15 mouse cellular contexts compared by ENCODE assay signal in the genomic region with DNA sequence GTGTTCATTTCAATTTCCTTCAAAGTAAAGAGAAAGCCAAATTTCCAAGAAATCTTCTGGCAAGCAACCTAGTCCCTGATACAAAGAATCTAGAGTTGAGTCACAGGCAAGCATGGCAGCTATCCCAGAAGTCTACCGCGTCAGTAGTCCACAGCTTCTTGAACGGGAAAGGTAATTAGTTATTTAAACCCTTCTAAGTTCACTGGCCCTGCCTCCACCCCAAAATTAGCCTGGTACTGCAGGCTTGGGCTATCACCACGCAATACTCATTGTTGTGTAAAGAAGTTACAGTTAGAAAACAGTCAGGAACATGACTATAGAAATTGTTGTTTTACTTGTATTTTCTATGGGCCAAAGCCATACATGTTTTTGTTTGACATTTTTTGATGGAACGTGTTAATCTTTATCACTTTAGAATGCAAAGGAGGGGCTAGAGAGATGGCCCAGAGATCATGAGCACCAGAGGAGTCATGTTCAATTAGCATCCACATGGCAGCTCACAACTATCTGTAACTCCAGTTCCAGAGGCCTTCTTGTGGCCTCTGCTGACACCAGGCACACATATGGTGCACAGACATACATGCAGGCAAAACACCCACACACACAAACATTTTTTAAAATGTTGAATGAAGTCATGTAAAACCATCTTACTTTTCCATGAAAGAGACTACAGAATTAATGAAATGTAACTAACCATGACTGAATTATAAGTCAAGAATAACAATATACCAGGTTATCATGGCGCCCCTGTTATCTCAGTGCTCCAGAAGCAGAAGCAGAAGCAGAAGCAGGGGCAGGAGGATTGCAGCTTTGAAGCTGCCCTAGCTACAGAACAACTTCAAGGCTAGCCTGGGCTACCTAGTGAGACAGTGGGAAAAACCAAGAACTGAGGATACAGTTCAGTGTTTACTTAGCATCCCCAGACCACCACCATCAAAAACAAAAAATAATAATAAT. TPM values are rescaled to one million over a fixed set of nuclear protein-coding genes. Genes with fewer than 3 reads are reported as not detected.
DNase-seq lines count a peak whose midpoint lies in the region; ATAC-seq and TF ChIP-seq lines count a peak whose summit lies in the region.
"Had no signal": no experiment of that assay in that cellular context is flagged by ENCODE, and none has a peak within 500 bp of the region (broad histone marks: within the 10 kb centered on the region; RNA-seq: fewer than 3 reads in every experiment).

No protein-coding gene starts in this region.

- H3K4me1 ChIP-seq in midbrain, embryonic 11.5 days (ENCODE audit: control insufficient read depth, insufficient read depth, low read length): no peaks in the 10 kb centered on the region; the same call in 1 of the 2 replicates
- peaks cover 10% of the 10 kb centered on the region; the same call in 1 of the 2 replicates for H3K4me1 ChIP-seq in midbrain, embryonic 10.5 days
- H3K4me1 ChIP-seq in midbrain, embryonic 16.5 days (ENCODE audit: control insufficient read depth, insufficient read depth, low read length): no peaks in the 10 kb centered on the region
- H3K4me1 ChIP-seq in embryonic facial prominence, embryonic 10.5 days: peaks cover 23% of the 10 kb centered on the region
- H3K4me1 ChIP-seq: heart, embryonic 12.5 days; midbrain, embryonic 12.5 days had no signal

- H3K9me3 ChIP-seq in midbrain, embryonic 11.5 days (ENCODE audit: control insufficient read depth, low read length): no peaks in the 10 kb centered on the region
- H3K9me3 ChIP-seq in midbrain, embryonic 10.5 days (replicated peaks): no peaks in the 10 kb centered on the region
- H3K9me3 ChIP-seq in midbrain, embryonic 16.5 days (replicated peaks; ENCODE audit: control insufficient read depth, low read length, poor library complexity, severe bottlenecking): no peaks in the 10 kb centered on the region
- no peaks in the 10 kb centered on the region for H3K9me3 ChIP-seq in embryonic facial prominence, embryonic 10.5 days
- H3K9me3 ChIP-seq: heart, embryonic 12.5 days; midbrain, embryonic 12.5 days had no signal

- 93% methylated on average over 6 of the region's 6 CpGs for WGBS in midbrain, embryonic 11.5 days
- WGBS in midbrain, embryonic 10.5 days: 94% methylated on average over 6 of the region's 6 CpGs
- 75% methylated on average over 6 of the region's 6 CpGs for WGBS in midbrain, embryonic 16.5 days
- WGBS in embryonic facial prominence, embryonic 10.5 days: 88% methylated on average over 6 of the region's 6 CpGs

- H3K27ac ChIP-seq in gastrocnemius, adult 2 months: peak overlapping the region; percentile 57; the same call in 1 of the 2 replicates
- no peak overlapping the region for H3K27ac ChIP-seq in midbrain, embryonic 11.5 days (ENCODE audit: low read depth, low read length)
- H3K27ac ChIP-seq in midbrain, embryonic 10.5 days (replicated peaks): no peak overlapping the region
- 0 out of 2 replicates have a peak overlapping the region, but pooled peaks have one; percentile 5 for H3K27ac ChIP-seq in midbrain, embryonic 16.5 days (ENCODE audit: low read length)
- no peak overlapping the region for H3K27ac ChIP-seq in embryonic facial prominence, embryonic 10.5 days (replicated peaks)
- H3K27ac ChIP-seq: midbrain, embryonic 12.5 days; stomach, postnatal 0 days had no signal

- intact Hi-C loops in gastrocnemius, adult 2 months (cut with DNase I): no loop called here

- no peak for ATAC-seq in midbrain, embryonic 11.5 days (ENCODE audit: low FRiP score)
- 0 out of 2 replicates have a peak, but pooled peaks have one; percentile 19 for ATAC-seq in midbrain, embryonic 16.5 days
- ATAC-seq: activated CD4-positive, CD25-positive, alpha-beta regulatory T cell, adult 4 months had no signal

- H3K36me3 ChIP-seq in midbrain, embryonic 11.5 days (ENCODE audit: control insufficient read depth, insufficient read depth, low read length): peaks cover 5% of the 10 kb centered on the region; the same call in 1 of the 2 replicates
- H3K36me3 ChIP-seq in midbrain, embryonic 10.5 days: peaks cover 73% of the 10 kb centered on the region
- H3K36me3 ChIP-seq in midbrain, embryonic 16.5 days (ENCODE audit: control insufficient read depth, insufficient read depth, low read length): no peaks in the 10 kb centered on the region; the same call in 1 of the 2 replicates
- H3K36me3 ChIP-seq in embryonic facial prominence, embryonic 10.5 days (replicated peaks): peaks cover 74% of the 10 kb centered on the region

- no peak overlapping the region for H3K4me3 ChIP-seq in gastrocnemius, adult 2 months
- no peak overlapping the region for H3K4me3 ChIP-seq in midbrain, embryonic 11.5 days (ENCODE audit: low read depth, low read length)
- H3K4me3 ChIP-seq in midbrain, embryonic 10.5 days: no peak overlapping the region
- H3K4me3 ChIP-seq in midbrain, embryonic 16.5 days (ENCODE audit: low read depth, low read length): no peak overlapping the region
- H3K4me3 ChIP-seq in embryonic facial prominence, embryonic 10.5 days: no peak overlapping the region
- H3K4me3 ChIP-seq: heart, embryonic 12.5 days; midbrain, embryonic 12.5 days had no signal

- no peak overlapping the region for H3K9ac ChIP-seq in midbrain, embryonic 11.5 days (ENCODE audit: low read length)
- no peak overlapping the region for H3K9ac ChIP-seq in midbrain, embryonic 16.5 days (ENCODE audit: low read depth, low read length)
- H3K9ac ChIP-seq: heart, embryonic 12.5 days; midbrain, embryonic 12.5 days had no signal

- H3K4me2 ChIP-seq in midbrain, embryonic 11.5 days: no peak overlapping the region
- no peak overlapping the region for H3K4me2 ChIP-seq in midbrain, embryonic 16.5 days (ENCODE audit: low read length)
- H3K4me2 ChIP-seq: heart, embryonic 12.5 days; midbrain, embryonic 12.5 days had no signal

- H3K27me3 ChIP-seq in midbrain, embryonic 11.5 days (ENCODE audit: control insufficient read depth, insufficient read depth, low read length): no peaks in the 10 kb centered on the region
- H3K27me3 ChIP-seq in midbrain, embryonic 10.5 days (ENCODE audit: low read depth, poor library complexity, severe bottlenecking): no peaks in the 10 kb centered on the region
- H3K27me3 ChIP-seq in midbrain, embryonic 16.5 days (ENCODE audit: control insufficient read depth, insufficient read depth, low read depth, low read length): no peaks in the 10 kb centered on the region
- no peaks in the 10 kb centered on the region for H3K27me3 ChIP-seq in embryonic facial prominence, embryonic 10.5 days (replicated peaks; ENCODE audit: low read depth, poor library complexity, severe bottlenecking)
- H3K27me3 ChIP-seq: CH12.LX; heart, embryonic 12.5 days; midbrain, embryonic 12.5 days had no signal

- DNase-seq in gastrocnemius, adult 2 months: no peak
- no peak for DNase-seq in gastrocnemius, adult 8-10 months (ENCODE audit: low spot score in 2 of 2)
- DNase-seq in midbrain, embryonic 11.5 days (ENCODE audit: low spot score, missing footprints): peak; percentile 26
- no peak for DNase-seq in midbrain, embryonic 10.5 days (ENCODE audit: low spot score)
- DNase-seq in adrenal gland, postnatal 14 days: peak; percentile 34
- DNase-seq in cerebellum, postnatal 25 days: no peak
- no peak for DNase-seq in embryonic facial prominence, embryonic 10.5 days (ENCODE audit: low spot score)
- DNase-seq: cerebellum, adult 9-11 months; kidney, adult 11 months had no signal

- TF ChIP-seq CTCF in gastrocnemius, adult 2 months (IDR thresholded peaks at IDR 0.05): no peak

RNA-seq across cellular contexts. Expression of a gene that starts 57.0 kb away (rescaled TPM):
- 1 to 10 TPM; 4.8 to 5.5 TPM for total RNA-seq in gastrocnemius, adult 2 months (2021)
- total RNA-seq in gastrocnemius, adult 8-10 months (2022): 1 to 10 TPM; 2.2 to 6.9 (median 4.5) TPM
- 25.4 and 29.3 TPM in 2 replicates for polyA plus RNA-seq in midbrain, embryonic 11.5 days (2014; fragmentation: Nextera tagmentation; extraction: Ambion mirVana)
- 21.0 and 22.6 TPM in 2 replicates for polyA plus RNA-seq in midbrain, embryonic 10.5 days (2016; fragmentation: Nextera tagmentation; extraction: Ambion mirVana)
- total RNA-seq in adrenal gland, postnatal 14 days (2021): 30.7 and 41.3 TPM in 2 replicates
- polyA plus RNA-seq in midbrain, embryonic 16.5 days (2015; fragmentation: Nextera tagmentation; extraction: Ambion mirVana): 14.2 and 19.5 TPM in 2 replicates
- polyA plus RNA-seq in embryonic facial prominence, embryonic 10.5 days (2016; fragmentation: Nextera tagmentation; extraction: Ambion mirVana): 24.6 and 28.8 TPM in 2 replicates

RNA-seq across cellular contexts. Expression of a gene that starts 57.1 kb away (rescaled TPM):
- 10 to 100 TPM in 1 of 2 experiments, 1 to 10 TPM in 1; 8.7 to 11.6 TPM for total RNA-seq in gastrocnemius, adult 2 months (2021)
- total RNA-seq in gastrocnemius, adult 8-10 months (2022): 10 to 100 TPM; 12.5 to 17.6 (median 15.5) TPM
- polyA plus RNA-seq in midbrain, embryonic 11.5 days (2014; fragmentation: Nextera tagmentation; extraction: Ambion mirVana): 27.3 and 28.1 TPM in 2 replicates
- polyA plus RNA-seq in midbrain, embryonic 10.5 days (2016; fragmentation: Nextera tagmentation; extraction: Ambion mirVana): 23.5 and 24.3 TPM in 2 replicates
- total RNA-seq in adrenal gland, postnatal 14 days (2021): 17.8 and 20.9 TPM in 2 replicates
- polyA plus RNA-seq in midbrain, embryonic 16.5 days (2015; fragmentation: Nextera tagmentation; extraction: Ambion mirVana): 30.0 and 30.1 TPM in 2 replicates
- 17.4 and 17.9 TPM in 2 replicates for polyA plus RNA-seq in embryonic facial prominence, embryonic 10.5 days (2016; fragmentation: Nextera tagmentation; extraction: Ambion mirVana)

Comparison
In these comparisons a context has a peak if more than half of its experiments do, and no peak if none do; other contexts are left out.
1. DNase-seq: peak in midbrain, embryonic 11.5 days (single experiment) and adrenal gland, postnatal 14 days (single experiment); none in gastrocnemius, adult 2 months (single experiment), gastrocnemius, adult 8-10 months (0 of 2), midbrain, embryonic 10.5 days (single experiment), cerebellum, postnatal 25 days (0 of 2) and embryonic facial prominence, embryonic 10.5 days (single experiment).
2. H3K27ac ChIP-seq: peak in gastrocnemius, adult 2 months (single experiment) and midbrain, embryonic 16.5 days (single experiment); none in midbrain, embryonic 11.5 days (single experiment), midbrain, embryonic 10.5 days (single experiment) and embryonic facial prominence, embryonic 10.5 days (single experiment).